Mouse (Mus musculus): ENCODE measurements around the gene Zfp612. TPM values are rescaled to one million over a fixed set of nuclear protein-coding genes. Genes with fewer than 3 reads are reported as not detected.
"Not testable (repeated sequence)": the region's sequence is repeated elsewhere in the genome, so short reads cannot be mapped to it uniquely, and the experiment has no call there.

The Zfp612 gene
- 5.9 and 6.2 TPM in 2 replicates for polyA plus RNA-seq (2015; fragmentation: Nextera tagmentation; extraction: Ambion mirVana)

- Histone ChIP-seq H3K9me3 (replicated peaks) (no peaks in the 10 kb centered on the region), H3K36me3 (no peaks in the 10 kb centered on the region; the same call in 1 of the 2 replicates), H3K27me3 (0 out of 2 replicates have a peak, but pooled peaks cover 2% of the 10 kb centered on the region), H3K4me3 (peak within 1 kb of the TSS; percentile 78), H3K4me2 (peak within 1 kb of the TSS; percentile 93), H3K9ac (peak within 1 kb of the TSS; percentile 71), H3K4me1 (replicated peaks) (peaks cover 10% of the 10 kb centered on the region), H3K27ac (no peak within 1 kb of the TSS)
- ATAC-seq (replicated peaks; ENCODE audit: insufficient number of reproducible peaks, insufficient read depth, low FRiP score, low read depth): no peak; the same call in 1 of the 2 replicates
- 8% methylated on average over 54 of the region's 54 CpGs for WGBS
Observed at GRCm38 (mm10) chr8:110079282-110080221, at the start of gene Zfp612. Gene Zfp612, plus strand, starts transcription at chr8:110079746.

GRCm38 (mm10) chr8:110033771-110034170, 45.8 kb upstream of the Zfp612 start:
- not testable (repeated sequence) for H3K9me3 ChIP-seq (replicated peaks); H3K4me2 ChIP-seq; H3K36me3 ChIP-seq; H3K9ac ChIP-seq; H3K4me3 ChIP-seq; H3K27me3 ChIP-seq
- Histone ChIP-seq H3K27ac (peak overlapping the region; percentile 31; the same call in 1 of the 2 replicates), H3K4me1 (replicated peaks) (peaks cover 18% of the 10 kb centered on the region)
- ATAC-seq (replicated peaks; ENCODE audit: insufficient number of reproducible peaks, insufficient read depth, low FRiP score, low read depth): peak; percentile 73
- 20% methylated on average over 8 of the region's 8 CpGs for WGBS

- 46% methylated on average over 4 of the region's 4 CpGs for WGBS
- Histone ChIP-seq H3K9ac (no peak overlapping the region), H3K4me1 (replicated peaks) (peaks cover 18% of the 10 kb centered on the region), H3K4me3 (no peak overlapping the region), H3K27ac (peak overlapping the region; percentile 31; the same call in 1 of the 2 replicates), H3K27me3 (no peaks in the 10 kb centered on the region), H3K9me3 (replicated peaks) (no peaks in the 10 kb centered on the region), H3K36me3 (no peaks in the 10 kb centered on the region), H3K4me2 (no peak overlapping the region)
- ATAC-seq (replicated peaks; ENCODE audit: insufficient number of reproducible peaks, insufficient read depth, low FRiP score, low read depth): no peak
Observed at GRCm38 (mm10) chr8:110034331-110034730, 45.2 kb upstream of the Zfp612 start.

- no peak for ATAC-seq (replicated peaks; ENCODE audit: insufficient number of reproducible peaks, insufficient read depth, low FRiP score, low read depth)
- WGBS: 33% methylated on average over 2 of the region's 2 CpGs
- no peak overlapping the region for H3K27ac ChIP-seq
- no peak overlapping the region for H3K9ac ChIP-seq
- H3K27me3 ChIP-seq: no peaks in the 10 kb centered on the region
- H3K36me3 ChIP-seq: no peaks in the 10 kb centered on the region
- H3K9me3 ChIP-seq (replicated peaks): no peaks in the 10 kb centered on the region
- H3K4me3 ChIP-seq: no peak overlapping the region
- H3K4me1 ChIP-seq (replicated peaks): peaks cover 18% of the 10 kb centered on the region
- H3K4me2 ChIP-seq: no peak overlapping the region
Observed at GRCm38 (mm10) chr8:110036156-110036555, 43.4 kb upstream of the Zfp612 start.

GRCm38 (mm10) chr8:110039216-110039615, 40.3 kb upstream of the Zfp612 start:
- H3K9ac ChIP-seq: no peak overlapping the region
- no peak for ATAC-seq (replicated peaks; ENCODE audit: insufficient number of reproducible peaks, insufficient read depth, low FRiP score, low read depth)
- WGBS: 47% methylated on average over 7 of the region's 7 CpGs

GRCm38 (mm10) chr8:110039659-110040058, 39.9 kb upstream of the Zfp612 start, which contains the start of gene Chst4:
Gene Chst4, minus strand, starts transcription at chr8:110039740.
- no peak within 1 kb of the TSS for H3K27ac ChIP-seq
- 61% methylated on average over 5 of the region's 5 CpGs for WGBS
- no peak within 1 kb of the TSS for H3K9ac ChIP-seq
- no peaks in the 10 kb centered on the region for H3K27me3 ChIP-seq
- no peak within 1 kb of the TSS for H3K4me3 ChIP-seq
- no peak for ATAC-seq (replicated peaks; ENCODE audit: insufficient number of reproducible peaks, insufficient read depth, low FRiP score, low read depth)
- no peaks in the 10 kb centered on the region for H3K9me3 ChIP-seq (replicated peaks)
- H3K4me2 ChIP-seq: no peak within 1 kb of the TSS
- 0 out of 2 replicates have a peak, but pooled peaks cover 9% of the 10 kb centered on the region for H3K4me1 ChIP-seq (replicated peaks)
- H3K36me3 ChIP-seq: no peaks in the 10 kb centered on the region

More at GRCm38 (mm10) chr8:110039216-110039615, 40.3 kb upstream of the Zfp612 start:
- Histone ChIP-seq H3K27me3 (no peaks in the 10 kb centered on the region), H3K9me3 (replicated peaks) (no peaks in the 10 kb centered on the region), H3K4me3 (no peak overlapping the region), H3K4me1 (replicated peaks) (peaks cover 13% of the 10 kb centered on the region), H3K36me3 (no peaks in the 10 kb centered on the region), H3K27ac (no peak overlapping the region), H3K4me2 (no peak overlapping the region)

GRCm38 (mm10) chr8:110040509-110040908, 39.0 kb upstream of the Zfp612 start:
- Histone ChIP-seq H3K4me3 (no peak overlapping the region), H3K9ac (no peak overlapping the region), H3K4me2 (no peak overlapping the region), H3K4me1 (replicated peaks) (0 out of 2 replicates have a peak, but pooled peaks cover 9% of the 10 kb centered on the region), H3K27me3 (no peaks in the 10 kb centered on the region), H3K36me3 (no peaks in the 10 kb centered on the region), H3K9me3 (replicated peaks) (no peaks in the 10 kb centered on the region), H3K27ac (no peak overlapping the region)
- 60% methylated on average over 4 of the region's 4 CpGs for WGBS
- no peak for ATAC-seq (replicated peaks; ENCODE audit: insufficient number of reproducible peaks, insufficient read depth, low FRiP score, low read depth)

GRCm38 (mm10) chr8:110051208-110051607, 28.3 kb upstream of the Zfp612 start:
- Histone ChIP-seq H3K4me2 (no peak overlapping the region), H3K9ac (no peak overlapping the region), H3K27ac (no peak overlapping the region), H3K36me3 (no peaks in the 10 kb centered on the region), H3K4me1 (replicated peaks) (no peaks in the 10 kb centered on the region), H3K9me3 (replicated peaks) (no peaks in the 10 kb centered on the region), H3K4me3 (no peak overlapping the region), H3K27me3 (no peaks in the 10 kb centered on the region)
- no peak for ATAC-seq (replicated peaks; ENCODE audit: insufficient number of reproducible peaks, insufficient read depth, low FRiP score, low read depth)
- 65% methylated on average over 6 of the region's 6 CpGs for WGBS

- Histone ChIP-seq H3K9me3 (replicated peaks) (no peaks in the 10 kb centered on the region), H3K9ac (no peak overlapping the region), H3K36me3 (no peaks in the 10 kb centered on the region), H3K4me3 (no peak overlapping the region), H3K4me1 (replicated peaks) (no peaks in the 10 kb centered on the region), H3K27ac (no peak overlapping the region), H3K27me3 (no peaks in the 10 kb centered on the region), H3K4me2 (no peak overlapping the region)
- 64% methylated on average over 8 of the region's 8 CpGs for WGBS
- no peak for ATAC-seq (replicated peaks; ENCODE audit: insufficient number of reproducible peaks, insufficient read depth, low FRiP score, low read depth)
Observed at GRCm38 (mm10) chr8:110058207-110058606, 21.3 kb upstream of the Zfp612 start.

GRCm38 (mm10) chr8:110064161-110064560, 15.4 kb upstream of the Zfp612 start:
- no peak overlapping the region for H3K27ac ChIP-seq
- no peaks in the 10 kb centered on the region for H3K4me1 ChIP-seq (replicated peaks)
- no peak overlapping the region for H3K4me3 ChIP-seq
- H3K27me3 ChIP-seq: no peaks in the 10 kb centered on the region
- H3K4me2 ChIP-seq: no peak overlapping the region
- no peak for ATAC-seq (replicated peaks; ENCODE audit: insufficient number of reproducible peaks, insufficient read depth, low FRiP score, low read depth)
- 74% methylated on average over 9 of the region's 9 CpGs for WGBS
- H3K9me3 ChIP-seq (replicated peaks): no peaks in the 10 kb centered on the region
- no peaks in the 10 kb centered on the region for H3K36me3 ChIP-seq
- H3K9ac ChIP-seq: no peak overlapping the region

- H3K27ac ChIP-seq: no peak overlapping the region
- no peak overlapping the region for H3K4me2 ChIP-seq
- H3K36me3 ChIP-seq: no peaks in the 10 kb centered on the region
- H3K27me3 ChIP-seq: no peaks in the 10 kb centered on the region
- no peak overlapping the region for H3K9ac ChIP-seq
- no peaks in the 10 kb centered on the region for H3K4me1 ChIP-seq (replicated peaks)
- WGBS: 85% methylated on average over 18 of the region's 18 CpGs
- no peak overlapping the region for H3K4me3 ChIP-seq
- no peaks in the 10 kb centered on the region for H3K9me3 ChIP-seq (replicated peaks)
- no peak for ATAC-seq (replicated peaks; ENCODE audit: insufficient number of reproducible peaks, insufficient read depth, low FRiP score, low read depth)
Observed at GRCm38 (mm10) chr8:110064606-110065365, 14.8 kb upstream of the Zfp612 start.
